Mouse (Mus musculus) spleen, adult 2 months (tissue): ENCODE data around the gene Med23.

ENCODE experiments used
- CTCF ChIP-seq: fragments of 200-500 bp; IDR thresholded peaks from 2 replicates; pipeline ENCODE4 v1.5.1; 2011; ENCODE audit warnings: mild to moderate bottlenecking, inconsistent platforms; ENCODE audit not compliant: insufficient read depth, insufficient read length, insufficient replicate concordance; ENCODE audit errors: extremely low read depth
- POLR2A ChIP-seq: fragments of 200-500 bp; IDR thresholded peaks from 2 replicates; pipeline ENCODE4 v1.6.1; 2011; ENCODE audit warnings: low read depth, low read length, inconsistent platforms

GRCm38 (mm10) chr10:24826130-24826529 lies 43.7 kb upstream of the Med23 start:
- TF ChIP-seq CTCF: no peak
- no peak for TF ChIP-seq POLR2A
